Mouse (Mus musculus) hindlimb bud, embryonic 11.5 days (tissue): Measurements from ENCODE around the gene Tex26.

Experiments
- DNase-seq: peaks from one replicate; pipeline ENCODE4 v3.0.0-alpha.2; 2012; ENCODE audit warnings: low read depth, low spot score; ENCODE audit errors: extremely low spot score

Tex26 gene

GRCm38 (mm10) chr5:149488360-149489021, 49.0 kb downstream of the Tex26 start:
- no peak for DNase-seq

- DNase-seq = no peak
Observed at GRCm38 (mm10) chr5:149489136-149489535, 49.7 kb downstream of the Tex26 start.

GRCm38 (mm10) chr5:149490275-149490674, 50.8 kb downstream of the Tex26 start:
- no peak for DNase-seq

- DNase-seq = no peak
Observed at GRCm38 (mm10) chr5:149495655-149496054, 56.2 kb downstream of the Tex26 start.

GRCm38 (mm10) chr5:149496401-149497066, 57.1 kb downstream of the Tex26 start:
- DNase-seq = no peak

GRCm38 (mm10) chr5:149499936-149500335, 60.5 kb downstream of the Tex26 start:
- no peak for DNase-seq

GRCm38 (mm10) chr5:149503423-149504175, 64.1 kb downstream of the Tex26 start:
- DNase-seq = no peak

- DNase-seq = no peak
Observed at GRCm38 (mm10) chr5:149504985-149505384, 65.5 kb downstream of the Tex26 start.

GRCm38 (mm10) chr5:149506033-149506432, 66.6 kb downstream of the Tex26 start:
- DNase-seq = no peak

- no peak for DNase-seq
Observed at GRCm38 (mm10) chr5:149508094-149509029, 68.9 kb downstream of the Tex26 start.

- DNase-seq = no peak
Observed at GRCm38 (mm10) chr5:149510323-149510722, 70.9 kb downstream of the Tex26 start.

GRCm38 (mm10) chr5:149512695-149513094, 73.2 kb downstream of the Tex26 start:
- no peak for DNase-seq

GRCm38 (mm10) chr5:149513438-149514086, 74.1 kb downstream of the Tex26 start:
- no peak for DNase-seq

- no peak for DNase-seq
Observed at GRCm38 (mm10) chr5:149514087-149514671, 74.7 kb downstream of the Tex26 start.

GRCm38 (mm10) chr5:149514890-149515289, 75.4 kb downstream of the Tex26 start:
- no peak for DNase-seq

GRCm38 (mm10) chr5:149517116-149517515, 77.7 kb downstream of the Tex26 start:
- no peak for DNase-seq
